Mouse (Mus musculus) left cerebral cortex, postnatal 4 days (tissue): Measurements from ENCODE around the gene Prep. TPM values are rescaled to one million over a fixed set of nuclear protein-coding genes. Genes with fewer than 3 reads are reported as not detected.

ENCODE experiments used
- DNase-seq: peaks from one replicate; pipeline ENCODE4 v3.0.0-alpha.2; 2022
- intact Hi-C: fragments of 180-260 bp; cut with DNase I; formaldehyde crosslinking; loops from one replicate; pipeline ENCODE4 v1.15.1; 2025
- total RNA-seq, 2 experiments: library from RNA; stranded (reverse); gene quantifications; 2 replicates each; pipeline ENCODE4 v1.2.3; 2021

Gene Prep
- total RNA-seq, 2 experiments from 2014 or later: 22.9 to 23.8 TPM

DNA sequence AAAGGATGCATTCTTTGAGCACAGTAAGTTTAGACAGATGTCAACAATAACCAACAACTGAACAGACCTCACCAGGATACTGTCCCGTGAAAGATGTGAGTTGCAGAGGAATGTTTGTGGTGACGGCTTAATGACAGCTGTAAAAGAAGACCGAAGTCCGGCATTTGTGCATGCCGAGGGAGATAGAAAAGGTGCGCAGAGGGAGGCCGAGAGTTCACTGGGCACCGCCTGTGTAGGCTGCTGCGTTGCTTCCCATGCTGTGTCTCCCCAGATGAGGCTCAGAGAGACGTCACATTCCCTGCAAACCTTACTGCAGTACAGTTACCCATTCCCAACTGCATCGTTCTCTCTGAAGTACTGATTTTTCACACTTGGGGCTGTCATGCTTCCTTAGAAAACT lies 45.9 kb downstream of the Prep start:
- intact Hi-C loops: loop anchor here (5.0 kb wide), 1 partner anchor 259 kb away; no protein-coding TSS in a partner anchor
- DNase-seq: no peak

DNA sequence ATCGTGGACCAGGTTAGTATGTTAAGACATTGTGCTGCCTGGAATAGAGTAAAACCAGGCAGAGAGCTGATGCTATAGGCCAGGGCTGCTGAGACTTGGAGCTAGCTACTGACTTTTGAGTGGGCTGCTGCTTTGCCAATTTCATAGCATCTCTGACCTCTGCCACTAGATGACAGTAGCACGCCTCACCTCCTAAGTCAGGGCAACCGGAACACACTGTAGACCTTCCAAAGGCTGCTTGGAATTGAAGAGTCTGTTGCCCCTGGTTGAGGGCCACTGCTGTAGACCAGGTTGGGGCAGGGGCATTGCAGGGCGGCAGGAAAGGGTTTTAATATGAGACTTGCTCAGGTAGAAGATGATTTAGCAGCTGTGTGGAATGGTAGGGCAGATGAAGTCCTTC lies 47.5 kb downstream of the Prep start:
- intact Hi-C loops: loop anchor here (5.0 kb wide), 1 partner anchor 258 kb away; no protein-coding TSS in a partner anchor
- DNase-seq: peak; percentile 23

DNA sequence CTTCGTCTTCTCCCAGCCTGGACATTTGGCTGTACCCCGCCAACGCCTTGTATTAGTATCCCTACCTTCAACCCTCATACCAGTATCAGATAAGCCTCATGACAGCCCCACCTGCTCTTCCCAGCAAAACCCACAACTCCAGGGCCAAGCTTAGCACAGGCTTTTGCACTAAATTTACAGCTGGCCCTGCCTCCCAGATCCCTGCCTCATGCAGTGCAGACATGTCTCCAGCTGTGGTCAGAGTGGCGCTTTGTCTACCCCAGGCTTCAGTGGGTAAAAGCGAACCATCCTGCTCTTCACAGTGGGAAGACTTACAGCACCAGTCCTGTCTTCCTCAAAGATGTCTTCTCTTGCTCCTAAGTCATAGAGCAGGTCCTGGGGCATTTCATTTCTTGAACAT lies 49.8 kb downstream of the Prep start:
- no peak for DNase-seq
- intact Hi-C loops: no loop called here

DNA sequence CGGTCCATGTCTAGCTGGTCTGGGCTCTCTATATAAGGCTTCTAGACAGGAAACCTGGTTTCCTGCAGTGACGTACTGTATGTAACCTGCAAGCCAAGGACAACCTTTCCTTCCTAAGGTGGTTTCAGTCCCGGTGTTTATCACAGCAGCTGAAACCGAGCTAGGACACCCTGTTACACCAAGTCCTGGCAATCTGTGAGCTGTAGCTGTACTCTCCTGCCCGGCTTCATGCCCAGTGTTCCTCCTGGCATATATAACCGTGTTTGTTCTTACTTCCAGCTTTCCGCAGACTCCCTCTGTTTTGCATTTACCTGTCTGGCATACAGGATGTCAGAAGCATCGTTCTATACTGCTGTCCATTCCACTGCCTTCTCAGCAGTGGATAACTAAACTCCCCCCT lies 51.4 kb downstream of the Prep start:
- no peak for DNase-seq
- intact Hi-C loops: no loop called here

DNA sequence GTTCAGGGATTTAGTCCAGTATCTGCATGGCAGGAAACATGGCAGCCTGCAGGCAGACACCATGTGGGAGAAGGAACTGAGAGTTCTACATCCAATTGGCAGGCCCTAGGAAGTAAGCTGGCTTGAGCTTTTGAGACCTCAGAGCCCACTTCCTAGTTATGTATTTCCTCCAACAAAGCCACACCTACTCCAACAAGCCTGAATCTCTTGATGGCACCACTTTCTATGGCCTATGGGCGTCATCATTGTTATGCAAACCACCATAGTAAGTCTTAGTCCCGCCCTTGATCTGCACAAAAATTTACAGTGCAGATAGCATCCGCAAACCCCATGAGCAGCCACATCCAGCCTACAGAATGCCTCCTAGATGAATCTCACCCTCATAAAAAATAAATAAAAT lies 54.6 kb downstream of the Prep start:
- no peak for DNase-seq
- intact Hi-C loops: no loop called here

DNA sequence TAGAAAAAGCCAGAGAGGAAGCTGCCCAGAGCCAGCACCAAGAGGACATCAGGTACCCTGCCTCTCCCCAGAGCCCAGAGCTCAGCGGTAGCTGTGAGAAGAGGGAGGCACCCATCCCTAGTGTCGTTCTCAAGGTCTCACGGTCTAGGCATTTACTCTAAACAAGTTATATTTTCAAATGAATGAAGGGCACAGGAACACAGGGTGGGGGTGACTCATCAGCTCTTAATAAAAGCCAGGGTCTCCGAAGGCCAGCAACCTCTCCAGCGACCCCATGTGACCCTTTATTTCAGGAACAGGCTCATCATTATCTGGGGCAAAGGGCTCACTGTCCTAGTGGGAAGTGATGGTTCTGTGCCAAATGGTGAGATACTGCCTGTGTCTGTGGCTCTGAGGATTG lies 55.5 kb downstream of the Prep start:
- intact Hi-C loops: no loop called here
- no peak for DNase-seq

DNA sequence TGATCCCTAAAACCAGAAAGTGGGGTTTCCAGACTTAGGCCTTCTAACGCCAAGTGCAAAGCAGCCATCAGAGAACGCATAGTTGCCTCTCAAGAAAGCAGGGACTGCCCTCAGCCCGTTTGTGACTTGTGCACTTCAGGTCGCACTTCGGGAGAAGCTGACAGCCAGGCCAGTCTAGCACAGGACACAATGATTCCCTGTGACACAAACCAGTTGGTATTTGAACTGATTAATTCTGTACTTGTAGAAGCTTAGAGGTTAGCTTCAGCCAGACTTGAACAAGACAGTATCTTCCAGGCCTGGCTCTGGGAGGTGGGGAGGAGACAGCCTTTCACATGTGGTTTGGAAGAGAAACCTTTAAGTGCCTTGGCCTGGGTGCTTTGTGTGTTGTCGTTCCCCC lies 56.0 kb downstream of the Prep start:
- intact Hi-C loops: no loop called here
- DNase-seq: no peak

DNA sequence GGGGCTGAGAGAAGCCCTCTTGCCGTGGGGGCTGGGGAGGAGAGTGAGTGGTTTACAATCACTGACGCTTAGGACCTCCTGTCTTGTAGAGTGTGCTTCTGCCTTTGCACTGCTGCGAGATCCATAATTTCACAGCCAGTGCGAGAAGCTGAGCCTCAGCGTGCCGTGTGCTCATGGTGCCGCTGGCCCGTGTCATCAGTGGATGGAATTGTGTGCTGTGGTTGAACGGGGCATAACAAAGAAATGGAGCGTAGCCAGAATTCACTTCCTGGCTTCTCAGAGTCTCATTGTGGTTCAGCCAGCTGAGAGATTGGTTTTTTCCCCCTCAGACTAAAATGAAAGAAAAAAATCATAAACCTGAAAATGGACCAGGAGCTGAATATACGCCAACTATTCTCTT lies 62.1 kb downstream of the Prep start:
- peak; percentile 25 for DNase-seq
- intact Hi-C loops: no loop called here

DNA sequence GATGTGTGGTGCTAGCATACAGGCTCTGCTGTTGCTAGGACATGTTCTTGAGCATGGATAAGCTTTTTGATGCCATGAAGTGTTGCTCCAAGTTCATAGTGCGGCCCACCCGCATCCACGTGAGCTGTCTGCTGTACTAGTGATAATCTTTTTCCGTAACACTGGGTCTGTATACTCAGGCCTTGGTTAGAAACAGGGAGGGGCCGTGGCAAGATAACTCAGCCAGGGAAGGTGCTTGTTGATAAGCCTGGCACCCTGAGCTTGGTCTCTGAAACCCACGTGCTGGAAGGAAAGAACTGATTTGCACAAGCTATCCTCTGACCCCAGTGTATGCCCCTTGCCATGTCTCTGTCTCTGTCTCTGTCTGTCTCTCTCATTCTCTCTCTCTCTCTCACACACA lies 63.0 kb downstream of the Prep start:
- DNase-seq: no peak
- intact Hi-C loops: no loop called here

DNA sequence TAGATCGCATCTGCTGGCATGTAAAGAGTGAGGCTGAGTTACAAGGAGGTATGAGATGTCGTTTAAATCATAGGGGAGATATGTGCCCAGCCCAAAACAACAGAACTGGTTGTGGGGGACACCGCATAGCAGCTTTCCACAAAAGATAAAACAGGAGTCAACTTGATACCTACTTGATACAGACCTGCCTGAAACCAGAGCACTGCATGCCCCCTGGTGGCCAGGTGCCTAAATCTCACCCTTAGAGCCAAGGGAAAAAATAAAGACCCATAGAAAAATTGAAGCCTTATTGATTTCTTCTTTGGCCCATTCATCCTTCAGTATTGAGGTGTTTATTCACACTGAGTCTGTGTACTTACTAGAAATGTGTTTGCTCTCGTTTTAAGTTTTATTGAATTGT lies 65.4 kb downstream of the Prep start:
- peak; percentile 17 for DNase-seq
- intact Hi-C loops: no loop called here

DNA sequence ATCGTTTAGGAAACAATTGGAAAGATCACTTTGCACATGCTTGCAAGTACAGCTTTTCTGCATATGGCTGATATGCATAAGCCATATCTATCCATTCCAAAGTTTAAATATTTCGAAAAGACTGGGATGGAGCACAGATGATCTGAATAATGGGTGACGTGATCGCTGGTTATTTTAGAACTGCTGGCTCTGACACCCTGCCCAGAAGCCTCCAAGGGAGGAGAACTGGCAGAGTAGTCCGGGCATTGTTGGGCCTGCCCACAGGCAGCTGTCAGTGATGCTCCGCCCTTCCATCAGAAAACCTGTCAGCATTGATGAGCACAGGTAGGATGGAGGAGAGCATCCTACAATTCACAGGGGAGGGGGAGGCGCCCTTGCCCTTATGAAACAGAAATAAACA lies 69.8 kb downstream of the Prep start:
- DNase-seq: no peak

DNA sequence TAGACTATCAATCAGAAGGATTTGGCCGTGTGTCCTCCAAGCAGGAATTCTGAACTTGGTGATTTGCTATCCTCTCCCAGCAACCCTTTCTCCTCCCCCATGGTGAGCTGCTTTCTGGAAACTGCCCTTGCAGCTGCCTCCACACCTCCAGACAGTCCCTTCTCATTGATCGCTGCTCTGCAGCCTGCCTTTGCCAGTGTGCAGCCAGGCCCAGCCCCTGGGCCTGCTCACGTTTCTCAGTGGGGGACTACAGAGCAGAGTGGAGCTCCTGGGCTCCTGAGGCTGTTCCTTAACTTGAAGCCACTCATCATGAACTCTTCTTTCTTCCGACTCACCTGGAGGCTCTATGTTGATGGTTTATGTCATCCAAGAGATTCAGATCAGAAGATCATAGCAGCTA lies 72.9 kb downstream of the Prep start:
- intact Hi-C loops: no loop called here
- no peak for DNase-seq

More for the DNA sequence above, 69.8 kb downstream of the Prep start:
- intact Hi-C loops: no loop called here

DNA sequence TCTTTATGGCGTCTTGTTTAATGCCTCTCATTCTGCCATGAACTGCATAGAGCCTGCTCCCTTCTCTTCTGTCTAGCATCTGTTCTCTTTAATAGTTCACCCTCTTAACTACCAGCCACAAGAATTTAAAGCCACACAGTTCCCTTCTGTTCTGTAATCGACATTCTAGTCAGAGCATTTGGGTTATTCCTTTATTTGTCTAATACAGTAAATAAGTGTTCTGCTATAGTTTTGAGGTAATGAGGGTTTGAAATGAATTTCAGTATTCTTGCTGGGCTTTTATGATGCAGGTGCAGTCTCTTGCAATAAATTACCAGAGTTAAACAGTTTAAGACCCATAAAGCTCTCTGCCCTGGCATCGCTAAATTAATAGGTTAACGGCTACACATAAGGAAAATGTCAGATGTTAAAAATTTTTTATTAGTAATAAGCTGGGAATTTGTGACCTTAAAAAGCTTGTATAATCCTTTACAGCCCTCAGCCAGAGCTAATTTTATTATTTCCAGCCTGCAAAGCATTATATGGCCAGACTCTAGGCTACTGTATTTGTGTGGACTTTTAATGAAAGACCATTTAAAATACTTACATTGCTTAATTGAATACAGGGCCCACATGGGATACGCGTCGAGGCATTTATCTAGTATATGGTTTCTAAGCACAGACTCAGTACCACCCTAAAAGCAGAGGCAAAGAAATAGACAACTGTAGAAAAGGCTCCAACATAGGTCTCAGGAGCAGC lies 73.6 kb downstream of the Prep start:
- intact Hi-C loops: no loop called here
- DNase-seq: no peak

DNA sequence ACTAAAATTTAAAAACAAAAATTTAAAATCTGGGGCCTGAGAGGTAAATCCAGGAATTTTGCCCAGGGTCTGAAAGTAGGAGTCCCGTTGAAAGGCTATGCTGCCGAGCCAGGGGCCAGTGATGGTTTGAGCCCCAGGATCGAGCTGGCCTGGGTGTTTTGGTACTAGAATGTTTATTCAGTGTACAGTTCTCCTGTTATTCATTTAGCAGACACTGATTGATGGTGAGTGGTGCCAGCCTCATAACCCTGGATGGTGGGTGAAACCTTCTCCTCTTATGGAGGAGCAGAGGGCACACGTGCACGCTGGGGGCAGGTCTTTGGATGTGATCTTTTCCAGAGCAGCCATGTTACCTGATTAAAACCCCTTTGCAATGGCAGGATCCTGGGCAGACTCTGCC lies 75.4 kb downstream of the Prep start:
- intact Hi-C loops: no loop called here
- DNase-seq: no peak

DNA sequence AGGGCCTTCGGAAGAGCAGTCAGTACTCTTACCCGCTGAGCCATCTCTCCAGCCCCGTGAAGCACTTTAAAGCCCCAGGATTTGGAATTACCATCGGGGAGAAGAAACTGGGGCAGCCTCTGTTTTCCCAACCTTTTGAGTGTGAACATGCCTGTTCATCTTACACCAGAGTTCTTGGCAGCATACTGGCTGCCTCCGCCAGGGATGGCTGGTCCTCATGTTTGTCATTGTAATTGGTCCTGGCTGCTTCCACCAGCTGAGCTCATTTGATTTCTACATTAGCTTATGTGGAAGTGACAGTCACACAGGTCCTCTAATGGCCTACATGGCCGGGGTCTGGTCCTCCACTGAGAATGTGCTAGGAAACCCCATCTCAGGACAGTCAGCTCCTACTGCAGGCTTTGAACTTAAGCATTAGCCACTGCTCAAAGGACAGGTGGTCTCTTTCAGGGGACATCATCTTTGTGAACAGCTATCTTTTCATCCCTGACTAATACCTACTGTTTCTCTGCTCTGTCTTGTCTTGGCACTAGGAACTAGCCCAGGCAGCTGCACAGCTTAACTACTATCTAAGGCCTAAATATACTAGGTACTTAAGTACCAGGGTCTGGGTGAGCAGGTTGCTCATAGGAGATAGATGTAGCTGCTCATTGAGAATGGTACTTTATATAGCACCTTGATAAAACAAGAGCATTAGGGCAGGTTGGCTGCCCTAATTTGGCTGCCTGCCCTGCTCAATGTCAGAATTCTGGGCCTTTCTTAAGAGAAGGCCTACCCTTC lies 77.2 kb downstream of the Prep start:
- intact Hi-C loops: no loop called here
- no peak for DNase-seq

DNA sequence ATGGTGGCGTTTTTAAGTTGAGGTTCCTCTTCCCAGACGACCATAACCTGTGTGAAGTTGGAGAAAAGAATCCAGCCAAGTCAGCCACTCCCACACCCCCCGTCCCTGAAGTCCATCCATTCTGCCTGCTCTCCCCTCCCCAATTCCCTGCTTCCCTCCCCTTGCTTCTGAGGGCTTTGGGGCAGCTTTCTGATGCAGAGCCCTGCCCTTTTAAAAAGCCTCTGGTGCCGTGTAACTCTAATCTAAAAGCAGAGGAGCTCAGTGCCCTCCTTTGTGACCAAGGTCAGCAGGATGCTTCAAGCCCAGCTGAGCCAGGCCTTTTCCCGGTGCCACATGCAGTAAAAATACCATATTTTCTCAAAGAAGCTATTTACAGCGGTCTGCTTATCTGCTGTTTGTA lies 79.8 kb downstream of the Prep start:
- intact Hi-C loops: no loop called here
- no peak for DNase-seq

DNA sequence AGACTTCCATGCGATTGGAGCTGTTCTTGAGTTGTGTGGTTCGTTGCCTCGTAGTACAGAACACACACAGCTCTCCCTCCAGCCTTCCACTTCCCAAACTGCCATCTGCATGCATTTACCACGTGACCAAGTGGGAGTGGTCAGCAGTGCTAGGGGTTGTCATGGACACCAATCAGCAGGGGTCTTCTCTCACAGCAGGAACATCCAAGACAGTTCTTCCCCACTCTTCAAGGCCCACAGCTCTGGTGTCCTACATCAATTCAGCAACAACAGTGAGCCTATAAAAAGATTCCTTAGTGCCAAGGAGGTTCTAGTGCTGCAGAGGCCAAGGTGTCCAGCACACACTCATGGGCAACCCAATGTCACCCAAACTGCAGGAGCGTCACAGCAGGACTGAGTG lies 84.1 kb downstream of the Prep start:
- DNase-seq: peak; percentile 29
- intact Hi-C loops: no loop called here

DNA sequence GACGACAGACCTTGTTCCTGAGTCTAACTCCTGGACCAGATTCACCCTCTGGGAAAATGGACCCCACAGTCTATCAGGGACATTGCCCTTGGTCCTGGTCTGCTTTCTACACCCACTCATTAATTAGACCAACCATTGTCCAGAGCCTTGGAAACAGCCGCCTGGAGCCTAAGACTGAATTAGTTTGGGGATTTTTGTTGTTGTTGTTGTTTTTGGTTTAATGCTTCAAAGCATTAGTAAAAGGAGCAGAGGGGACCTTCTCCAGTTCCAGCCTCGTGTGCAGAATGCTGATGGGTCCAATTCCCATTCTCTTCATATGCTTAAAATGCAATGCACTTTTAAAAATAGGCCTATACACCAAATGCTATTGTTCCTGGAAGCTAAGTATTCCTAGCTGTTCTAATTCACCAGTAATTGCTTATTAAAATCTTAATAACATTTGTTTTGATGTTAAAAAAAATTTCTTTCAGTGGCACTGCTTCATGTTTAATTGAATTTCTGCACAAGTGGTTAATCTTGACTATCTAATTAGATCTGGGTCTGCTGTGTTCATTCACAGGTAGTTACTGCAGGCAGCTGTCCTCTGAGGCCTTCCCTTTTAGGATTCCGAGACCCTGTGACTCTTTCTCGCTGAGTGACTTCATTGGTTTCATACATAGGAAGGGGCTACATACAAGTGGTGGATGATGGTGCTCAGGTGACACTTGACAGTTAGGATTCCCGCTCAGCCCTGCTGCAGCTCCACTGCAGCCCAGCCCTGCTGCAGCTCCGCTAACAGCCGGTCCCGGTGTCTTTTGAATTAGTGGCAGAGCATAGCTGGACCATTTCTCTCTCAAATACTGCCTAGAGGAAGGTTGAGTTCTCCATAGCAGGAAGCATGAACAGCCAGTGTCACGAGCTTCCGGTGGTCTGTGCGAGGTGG lies 85.0 kb downstream of the Prep start:
- DNase-seq: no peak
- intact Hi-C loops: no loop called here

DNA sequence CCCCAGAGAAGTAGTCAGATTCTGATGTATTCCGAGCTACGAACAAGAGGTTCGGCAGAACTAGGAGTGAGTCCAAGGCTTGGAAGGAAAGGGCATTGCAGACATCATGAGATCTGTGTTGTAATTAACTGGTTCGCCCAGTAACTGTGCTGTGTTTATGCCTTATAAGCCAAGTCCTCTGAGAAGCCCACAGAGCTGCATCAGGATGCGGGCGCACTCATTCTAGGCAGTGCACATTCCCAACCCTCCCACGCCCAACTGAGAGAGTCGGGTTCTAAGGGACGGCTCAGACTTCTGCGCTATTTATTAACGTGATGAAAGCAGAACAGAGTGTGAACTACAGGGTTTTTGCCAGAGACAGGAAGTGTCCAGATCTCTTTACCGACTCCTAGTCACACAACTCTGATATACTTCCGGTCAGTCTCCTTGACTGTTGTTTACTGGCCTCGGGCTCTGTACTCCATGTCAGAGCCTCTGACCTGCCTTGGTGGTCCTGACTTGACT lies 87.6 kb downstream of the Prep start:
- intact Hi-C loops: no loop called here
- DNase-seq: no peak

DNA sequence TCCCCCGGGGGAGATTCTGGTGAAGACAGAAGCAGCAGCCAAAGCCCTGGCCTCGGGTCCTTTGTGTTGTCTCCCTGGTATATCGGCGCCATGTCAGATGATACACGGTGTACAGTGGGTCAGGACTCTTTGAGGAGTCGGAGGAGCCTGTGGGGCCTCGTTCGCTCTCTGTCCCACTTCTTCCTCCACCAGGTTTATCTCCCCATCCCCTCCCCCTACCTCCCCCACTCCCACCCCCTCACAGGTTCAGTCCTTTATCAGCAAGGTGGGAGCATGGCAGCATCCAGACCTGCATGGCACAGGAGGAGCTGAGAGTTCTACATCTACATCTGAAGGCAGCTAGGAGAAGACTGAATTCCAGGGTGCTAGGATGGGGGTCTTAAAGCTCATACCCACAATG lies 98.8 kb downstream of the Prep start:
- intact Hi-C loops: no loop called here

DNA sequence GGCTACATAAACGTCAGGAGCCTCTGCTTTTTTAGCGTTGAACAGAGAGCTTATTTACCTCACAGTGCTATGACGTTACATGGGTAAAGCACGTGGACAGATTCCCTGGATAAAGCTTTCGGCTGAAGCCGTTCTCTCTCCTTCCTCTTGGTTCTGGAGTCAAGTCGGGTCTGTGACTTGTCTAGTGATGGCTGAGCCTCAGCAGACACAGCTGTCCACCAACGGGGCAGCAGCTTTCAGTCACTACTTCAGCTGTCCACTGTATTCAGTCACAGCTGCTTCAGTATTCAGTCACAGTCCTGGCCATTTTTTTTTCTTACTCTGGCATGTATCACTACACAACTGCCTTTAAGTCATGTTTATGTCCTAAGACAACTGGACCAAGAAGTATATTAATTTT lies 106.9 kb downstream of the Prep start:
- DNase-seq: no peak
- intact Hi-C loops: no loop called here

More for the DNA sequence above, 98.8 kb downstream of the Prep start:
- no peak for DNase-seq
